Mouse (Mus musculus) limb, embryonic 11.5 days (tissue): Measurements from ENCODE around the gene Drap1. TPM values are rescaled to one million over a fixed set of nuclear protein-coding genes. Genes with fewer than 3 reads are reported as not detected.

Source experiments
- ATAC-seq: fragments of 200-750 bp; cut with Nextera tagmentation; 2 replicates; pipeline ENCODE4 v1.8.0; 2017; ENCODE audit warnings: low read depth; ENCODE audit not compliant: insufficient number of reproducible peaks, low FRiP score, low TSS enrichment
- DNase-seq: peaks from one replicate; pipeline ENCODE4 v3.0.0-alpha.2; 2015; ENCODE audit warnings: low spot score
- H3K27ac ChIP-seq: fragments of 300-500 bp; sonication (generic); replicated peaks from 2 replicates; pipeline ENCODE4 v1.5.1; 2014; ENCODE audit warnings: low read depth, mild to moderate bottlenecking, low read length
- H3K27me3 ChIP-seq: fragments of 300-500 bp; sonication (generic); 2 replicates; pipeline ENCODE4 v1.6.1; 2014; ENCODE audit warnings: mild to moderate bottlenecking, low read length, mixed read lengths; ENCODE audit not compliant: control insufficient read depth, insufficient read depth
- H3K36me3 ChIP-seq: fragments of 300-500 bp; sonication (generic); 2 replicates; pipeline ENCODE4 v1.6.1; 2014; ENCODE audit warnings: mild to moderate bottlenecking, low read length, moderate library complexity, mixed read lengths; ENCODE audit not compliant: control insufficient read depth, insufficient read depth
- H3K4me1 ChIP-seq: fragments of 300-500 bp; sonication (generic); 2 replicates; pipeline ENCODE4 v1.6.1; 2014; ENCODE audit warnings: low read length, mixed read lengths; ENCODE audit not compliant: control insufficient read depth, insufficient read depth
- H3K4me2 ChIP-seq: fragments of 300-500 bp; sonication (generic); 2 replicates; pipeline ENCODE4 v1.6.1; 2014; ENCODE audit warnings: low read depth, mild to moderate bottlenecking, moderate library complexity; ENCODE audit not compliant: severe bottlenecking
- H3K4me3 ChIP-seq: fragments of 300-500 bp; sonication (generic); 2 replicates; pipeline ENCODE4 v1.5.1; 2014; ENCODE audit warnings: low read depth, low read length
- H3K9ac ChIP-seq: fragments of 300-500 bp; sonication (generic); 2 replicates; pipeline ENCODE4 v1.6.1; 2014; ENCODE audit warnings: mild to moderate bottlenecking, low read length
- H3K9me3 ChIP-seq: fragments of 300-500 bp; sonication (generic); 2 replicates; pipeline ENCODE4 v1.6.1; 2016; ENCODE audit warnings: low read length; ENCODE audit not compliant: control insufficient read depth
- WGBS: fragments of 180-500 bp; shearing (Covaris S2); extraction: QIAGEN DNeasy Blood & Tissue Kit; methylation state at CpG from one replicate; pipeline ENCODE4 v1.1.7; 2014; 5-methylcytosine and 5-hydroxymethylcytosine counted together
- polyA plus RNA-seq: library from polyadenylated mRNA; unstranded; fragments of >200 nt; fragmentation: Nextera tagmentation; extraction: Ambion mirVana; gene quantifications from 2 replicates; pipeline ENCODE4 v1.2.1, GENCODE M21; 2014

Drap1 gene
- polyA plus RNA-seq, 1 experiment from 2014 or later, result 243 TPM

GRCm38 (mm10) chr19:5456922-5457745, 32.4 kb upstream of the Drap1 start:
- ATAC-seq (peak; percentile 76), DNase-seq (peak; percentile 94)
- Histone ChIP-seq H3K4me3 (peak overlapping the region; percentile 45), H3K27me3 (no peaks in the 10 kb centered on the region), H3K9ac (peak overlapping the region; percentile 61), H3K4me1 (peaks cover 21% of the 10 kb centered on the region), H3K27ac (peak overlapping the region; percentile 10), H3K9me3 (no peaks in the 10 kb centered on the region), H3K36me3 (no peaks in the 10 kb centered on the region), H3K4me2 (peak overlapping the region; percentile 98)
- under 1% methylated on average over 70 of the region's 70 CpGs for WGBS

GRCm38 (mm10) chr19:5456241-5456921, 31.6 kb upstream of the Drap1 start:
- H3K9ac ChIP-seq, result peak overlapping the region; percentile 61
- DNase-seq (peak; percentile 47), ATAC-seq (no peak)
- no peaks in the 10 kb centered on the region for H3K27me3 ChIP-seq
- WGBS, result 4% methylated on average over 26 of the region's 26 CpGs
- peak overlapping the region; percentile 98 for H3K4me2 ChIP-seq
- H3K36me3 ChIP-seq, result no peaks in the 10 kb centered on the region
- no peaks in the 10 kb centered on the region for H3K9me3 ChIP-seq
- peaks cover 19% of the 10 kb centered on the region for H3K4me1 ChIP-seq
- peak overlapping the region; percentile 10 for H3K27ac ChIP-seq
- peak overlapping the region; percentile 45 for H3K4me3 ChIP-seq

- ATAC-seq (no peak), DNase-seq (no peak)
- H3K4me2 ChIP-seq, result peak overlapping the region; percentile 98; the same call in 1 of the 2 replicates
- WGBS, result 69% methylated on average over 8 of the region's 8 CpGs
- no peaks in the 10 kb centered on the region for H3K36me3 ChIP-seq
- H3K9ac ChIP-seq, result no peak overlapping the region
- peak overlapping the region; percentile 45; the same call in 1 of the 2 replicates for H3K4me3 ChIP-seq
- no peaks in the 10 kb centered on the region for H3K27me3 ChIP-seq
- H3K9me3 ChIP-seq, result no peaks in the 10 kb centered on the region
- H3K27ac ChIP-seq, result no peak overlapping the region
- H3K4me1 ChIP-seq, result peaks cover 13% of the 10 kb centered on the region
These were observed 30.8 kb upstream of the Drap1 start for GRCm38 (mm10) chr19:5455568-5455967.

GRCm38 (mm10) chr19:5455037-5455436, 30.3 kb upstream of the Drap1 start:
- Histone ChIP-seq H3K27me3 (peaks cover under 1% of the 10 kb centered on the region; the same call in 1 of the 2 replicates), H3K4me2 (peak overlapping the region; percentile 98; the same call in 1 of the 2 replicates), H3K36me3 (no peaks in the 10 kb centered on the region), H3K4me3 (no peak overlapping the region), H3K9me3 (no peaks in the 10 kb centered on the region), H3K9ac (no peak overlapping the region), H3K4me1 (peaks cover 13% of the 10 kb centered on the region), H3K27ac (no peak overlapping the region)
- ATAC-seq (no peak), DNase-seq (no peak)
- 87% methylated on average over 12 of the region's 12 CpGs for WGBS

GRCm38 (mm10) chr19:5451766-5452165, 27.0 kb upstream of the Drap1 start:
- H3K4me2 ChIP-seq, result no peak overlapping the region
- no peak overlapping the region for H3K27ac ChIP-seq
- H3K4me1 ChIP-seq, result peaks cover 25% of the 10 kb centered on the region
- H3K9ac ChIP-seq, result no peak overlapping the region
- no peak overlapping the region for H3K4me3 ChIP-seq
- DNase-seq (no peak), ATAC-seq (no peak)
- H3K36me3 ChIP-seq, result no peaks in the 10 kb centered on the region
- peaks cover 33% of the 10 kb centered on the region for H3K27me3 ChIP-seq
- WGBS, result 80% methylated on average over 6 of the region's 6 CpGs
- no peaks in the 10 kb centered on the region for H3K9me3 ChIP-seq

GRCm38 (mm10) chr19:5449673-5450072, 24.9 kb upstream of the Drap1 start:
- H3K4me1 ChIP-seq, result peaks cover 15% of the 10 kb centered on the region
- WGBS, result 88% methylated on average over 3 of the region's 3 CpGs
- DNase-seq (no peak), ATAC-seq (no peak)
- no peaks in the 10 kb centered on the region for H3K9me3 ChIP-seq
- no peaks in the 10 kb centered on the region for H3K36me3 ChIP-seq
- no peak overlapping the region for H3K4me2 ChIP-seq
- no peak overlapping the region for H3K27ac ChIP-seq
- H3K9ac ChIP-seq, result no peak overlapping the region
- H3K27me3 ChIP-seq, result peaks cover 36% of the 10 kb centered on the region
- no peak overlapping the region for H3K4me3 ChIP-seq

- Histone ChIP-seq H3K4me3 (peak overlapping the region; percentile 40), H3K36me3 (no peaks in the 10 kb centered on the region), H3K27me3 (peaks cover 36% of the 10 kb centered on the region), H3K27ac (no peak overlapping the region), H3K4me2 (peak overlapping the region; percentile 94), H3K9me3 (no peaks in the 10 kb centered on the region), H3K9ac (peak overlapping the region; percentile 12; the same call in 1 of the 2 replicates), H3K4me1 (peaks cover 15% of the 10 kb centered on the region)
- ATAC-seq (no peak), DNase-seq (peak; percentile 47)
- 7% methylated on average over 36 of the region's 36 CpGs for WGBS
These were observed 23.8 kb upstream of the Drap1 start for GRCm38 (mm10) chr19:5448354-5449150.
